Mouse (Mus musculus): ENCODE measurements at regions not wholly inside any gene's neighbourhood (a gene's known extent, or its start where the extent isn't known, plus 50 kb on each side); places are given as distances from the start of the nearest gene placed in this dataset.

DNA sequence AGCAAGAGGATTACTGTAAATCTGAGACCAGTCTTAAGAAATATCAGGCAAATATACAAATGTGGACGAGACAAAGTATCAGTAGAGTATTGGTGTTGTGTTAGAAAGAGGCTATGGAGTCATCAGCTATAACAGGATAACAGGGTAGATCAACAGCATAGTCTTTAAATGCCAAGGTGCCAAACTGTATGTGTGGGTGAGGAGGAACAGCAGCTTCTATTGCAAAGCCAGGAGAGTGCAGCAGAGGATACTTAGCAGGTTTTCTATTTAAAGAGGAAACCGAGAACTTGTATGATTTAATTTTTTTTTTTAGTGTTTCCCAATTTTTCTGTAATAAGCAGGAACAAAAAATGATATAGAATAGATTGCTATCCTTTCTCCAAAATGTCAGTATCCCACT, 202.7 kb upstream of the Camk1g start:
- TF ChIP-seq CTCF (IDR thresholded peaks at IDR 0.05; ENCODE audit: borderline replicate concordance, insufficient read depth, low read depth, low read length) (no peak), POLR2A (IDR thresholded peaks at IDR 0.05; ENCODE audit: borderline replicate concordance, insufficient read depth, low read length) (no peak)
